Mouse (Mus musculus): Measurements from ENCODE around the gene Ccdc146. TPM values are rescaled to one million over a fixed set of nuclear protein-coding genes. Genes with fewer than 3 reads are reported as not detected.

Ccdc146 gene
- total RNA-seq, 1 experiment from 2014 or later, result 17.1 TPM

DNA sequence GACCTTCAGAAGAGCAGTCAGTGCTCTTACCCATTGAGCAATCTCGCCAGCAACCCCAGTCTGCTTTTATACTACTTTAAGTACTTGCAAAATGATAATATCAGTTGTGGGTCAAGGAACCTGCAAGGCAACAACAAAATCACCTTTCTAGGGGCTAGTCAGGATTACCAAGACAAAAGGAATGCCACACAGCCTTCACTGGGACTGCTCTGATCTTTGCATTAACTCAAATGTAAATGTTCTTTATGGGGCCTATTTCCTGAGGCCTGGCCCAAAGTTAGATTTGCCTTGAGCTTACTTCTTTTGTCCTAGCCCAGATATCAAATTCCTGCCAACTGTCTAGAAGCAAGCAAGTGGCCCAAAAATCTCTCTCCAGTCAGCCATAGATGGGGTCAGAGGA, 179.9 kb downstream of the Ccdc146 start:
- no peak for ATAC-seq (ENCODE audit: extremely low read depth, insufficient number of reproducible peaks, low FRiP score, poor library complexity, severe bottlenecking)

Other genes with a start within 250 kb of the Ccdc146 start
- gene Gsap, start 238.4 kb downstream of the Ccdc146 start, total RNA-seq (2017), result 72.9 and 74.7 TPM in 2 replicates
- gene Fgl2, start 52.0 kb downstream of the Ccdc146 start, total RNA-seq (2017), result 727 and 731 TPM in 2 replicates
- 7.6 and 8.8 TPM in 2 replicates for gene Fam185a, start 281 bp upstream of the Ccdc146 start, total RNA-seq (2017)
- not detected in 2 replicates for gene Lrrc17, start 118.9 kb upstream of the Ccdc146 start, total RNA-seq (2017)
- gene Fbxl13, start 221.0 kb upstream of the Ccdc146 start, total RNA-seq (2017), result not detected in 2 replicates
- gene Armc10, start 221.1 kb upstream of the Ccdc146 start, total RNA-seq (2017), result 39.9 and 42.7 TPM in 2 replicates